Mouse (Mus musculus) kidney, embryonic 16.5 days (tissue): Measurements from ENCODE around the gene Gm49450. TPM values are rescaled to one million over a fixed set of nuclear protein-coding genes. Genes with fewer than 3 reads are reported as not detected.

Experiments
- ATAC-seq: fragments of 200-750 bp; cut with Nextera tagmentation; 2 replicates; pipeline ENCODE4 v1.8.0; 2017; ENCODE audit warnings: moderate TSS enrichment; ENCODE audit not compliant: low FRiP score, low TSS enrichment
- H3K27ac ChIP-seq: fragments of 300-500 bp; sonication (generic); 2 replicates; pipeline ENCODE4 v1.5.1; 2014; ENCODE audit warnings: low read length
- H3K27me3 ChIP-seq: fragments of 300-500 bp; sonication (generic); 2 replicates; pipeline ENCODE4 v1.6.1; 2014; ENCODE audit warnings: low read length, control low read depth, mixed read lengths; ENCODE audit not compliant: insufficient read depth
- H3K36me3 ChIP-seq: fragments of 300-500 bp; sonication (generic); 2 replicates; pipeline ENCODE4 v1.6.1; 2014; ENCODE audit warnings: low read length, control low read depth, mixed read lengths; ENCODE audit not compliant: insufficient read depth
- H3K4me1 ChIP-seq: fragments of 300-500 bp; sonication (generic); 2 replicates; pipeline ENCODE4 v1.6.1; 2014; ENCODE audit warnings: low read length, control low read depth, mixed read lengths; ENCODE audit not compliant: insufficient read depth
- H3K4me2 ChIP-seq: fragments of 300-500 bp; sonication (generic); replicated peaks from 2 replicates; pipeline ENCODE4 v1.6.1; 2014; ENCODE audit warnings: low read depth, low read length
- H3K4me3 ChIP-seq: fragments of 300-500 bp; sonication (generic); 2 replicates; pipeline ENCODE4 v1.5.1; 2014; ENCODE audit warnings: mild to moderate bottlenecking, low read length
- H3K9ac ChIP-seq: fragments of 300-500 bp; sonication (generic); replicated peaks from 2 replicates; pipeline ENCODE4 v1.6.1; 2014; ENCODE audit warnings: low read length
- H3K9me3 ChIP-seq: fragments of 300-500 bp; sonication (generic); 2 replicates; pipeline ENCODE4 v1.6.1; 2016; ENCODE audit warnings: low read length, control low read depth
- WGBS: fragments of 180-500 bp; shearing (Covaris S2); extraction: QIAGEN DNeasy Blood & Tissue Kit; methylation state at CpG from one replicate; pipeline ENCODE4 v1.1.7; 2014; 5-methylcytosine and 5-hydroxymethylcytosine counted together
- polyA plus RNA-seq: library from polyadenylated mRNA; unstranded; fragments of >200 nt; fragmentation: Nextera tagmentation; extraction: Ambion mirVana; gene quantifications from 2 replicates; pipeline ENCODE4 v1.2.1, GENCODE M21; 2015

Gm49450 gene
- polyA plus RNA-seq, 1 experiment from 2014 or later, result not detected

DNA sequence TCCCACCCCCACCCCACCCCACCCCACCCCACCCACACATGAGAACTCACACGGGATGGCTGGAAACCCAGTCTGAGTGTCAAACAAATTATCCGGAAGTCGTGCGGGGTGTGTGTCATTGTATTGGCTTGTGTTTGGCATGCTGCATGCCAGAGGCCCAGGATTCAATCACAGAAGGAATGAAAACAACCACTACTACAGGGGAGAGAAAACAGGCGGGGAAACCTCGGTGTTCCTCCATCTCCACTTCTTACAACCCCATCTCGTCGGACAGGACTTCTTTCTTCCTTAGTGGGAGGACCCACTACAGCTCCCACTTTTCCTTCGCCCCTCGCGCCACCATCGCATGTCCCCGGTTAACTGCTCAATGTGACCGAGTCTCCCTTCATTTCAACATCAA, 36.3 kb downstream of the Gm49450 start:
- WGBS, result 0% methylated on average over 14 of the region's 14 CpGs
- no peak for ATAC-seq
- H3K36me3 ChIP-seq, result peaks cover 9% of the 10 kb centered on the region
- H3K4me3 ChIP-seq, result peak overlapping the region; percentile 81
- peak overlapping the region; percentile 72 for H3K4me2 ChIP-seq
- no peaks in the 10 kb centered on the region for H3K27me3 ChIP-seq
- H3K27ac ChIP-seq, result peak overlapping the region; percentile 95
- H3K4me1 ChIP-seq, result peaks cover 10% of the 10 kb centered on the region
- peak overlapping the region; percentile 82 for H3K9ac ChIP-seq
- no peaks in the 10 kb centered on the region for H3K9me3 ChIP-seq

DNA sequence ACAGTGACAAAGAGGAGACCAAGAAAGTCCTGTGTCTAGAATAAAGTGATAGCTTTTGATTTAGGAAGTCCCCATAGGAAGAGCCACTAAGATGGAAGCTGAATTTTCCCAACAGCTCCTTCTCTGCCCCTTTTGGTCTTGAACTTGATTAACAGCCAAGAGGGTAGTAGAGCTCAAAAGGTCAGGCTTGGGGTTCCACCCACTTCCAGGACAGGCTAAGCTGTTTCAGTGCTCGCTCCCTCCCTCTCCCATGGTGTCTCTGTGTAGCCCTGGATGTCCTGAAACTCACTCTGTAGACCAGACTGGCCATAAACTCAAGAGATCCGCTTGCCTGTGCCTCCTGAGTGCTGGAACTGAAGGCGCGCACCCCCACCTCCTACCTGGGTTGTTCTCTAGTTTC, 37.3 kb downstream of the Gm49450 start:
- Histone ChIP-seq H3K9ac (peak overlapping the region; percentile 82; the same call in 1 of the 2 replicates), H3K27ac (no peak overlapping the region), H3K4me3 (no peak overlapping the region), H3K27me3 (no peaks in the 10 kb centered on the region), H3K36me3 (peaks cover 20% of the 10 kb centered on the region), H3K9me3 (no peaks in the 10 kb centered on the region), H3K4me2 (peak overlapping the region; percentile 72; the same call in 1 of the 2 replicates), H3K4me1 (peaks cover 10% of the 10 kb centered on the region)
- no peak for ATAC-seq
- WGBS, result 78% methylated on average over 4 of the region's 4 CpGs

DNA sequence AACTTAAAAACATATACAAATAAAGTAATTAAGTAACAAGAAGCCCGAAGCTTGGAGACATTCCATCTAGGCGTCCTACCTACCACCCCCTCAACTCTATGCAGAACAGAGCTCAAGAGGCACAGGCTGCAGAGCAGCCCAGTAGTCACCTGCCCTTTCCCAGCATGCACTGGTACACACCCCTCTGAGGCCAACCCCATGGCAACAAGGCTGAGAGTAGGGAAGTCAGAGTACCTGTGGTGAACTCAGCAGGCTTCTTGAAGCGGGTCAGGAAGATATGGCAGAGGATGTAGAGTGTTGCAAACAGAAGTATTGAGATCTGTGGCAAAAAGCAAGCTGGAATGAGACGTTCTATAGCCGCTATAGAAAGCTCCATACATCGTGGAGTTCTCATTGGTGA, 38.4 kb downstream of the Gm49450 start:
- Histone ChIP-seq H3K27ac (no peak overlapping the region), H3K9me3 (no peaks in the 10 kb centered on the region), H3K9ac (no peak overlapping the region), H3K4me3 (no peak overlapping the region), H3K27me3 (no peaks in the 10 kb centered on the region), H3K4me1 (peaks cover 10% of the 10 kb centered on the region), H3K4me2 (no peak overlapping the region), H3K36me3 (peaks cover 25% of the 10 kb centered on the region)
- ATAC-seq, result no peak
- WGBS, result 94% methylated on average over 6 of the region's 6 CpGs

DNA sequence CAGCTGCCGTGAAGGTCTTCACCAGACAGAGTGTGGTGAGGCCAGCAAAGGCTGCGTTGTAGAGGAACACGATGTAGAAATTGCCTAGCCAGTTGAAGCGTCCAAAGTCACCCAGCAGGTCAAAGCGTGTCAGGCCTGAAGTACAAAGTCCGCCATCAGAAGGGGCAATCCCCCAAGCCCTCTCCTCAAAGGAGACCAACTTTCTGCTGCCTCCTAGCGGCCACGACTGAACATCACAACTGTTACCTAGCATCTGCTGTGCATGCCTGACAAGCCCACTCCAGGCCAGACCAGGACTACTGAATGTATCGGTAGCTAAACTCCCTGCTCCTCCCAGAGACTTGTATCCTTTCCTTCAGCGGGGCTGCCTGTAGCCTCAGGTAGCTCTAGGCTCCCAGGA, 48.7 kb downstream of the Gm49450 start:
- WGBS, result 27% methylated on average over 10 of the region's 10 CpGs

DNA sequence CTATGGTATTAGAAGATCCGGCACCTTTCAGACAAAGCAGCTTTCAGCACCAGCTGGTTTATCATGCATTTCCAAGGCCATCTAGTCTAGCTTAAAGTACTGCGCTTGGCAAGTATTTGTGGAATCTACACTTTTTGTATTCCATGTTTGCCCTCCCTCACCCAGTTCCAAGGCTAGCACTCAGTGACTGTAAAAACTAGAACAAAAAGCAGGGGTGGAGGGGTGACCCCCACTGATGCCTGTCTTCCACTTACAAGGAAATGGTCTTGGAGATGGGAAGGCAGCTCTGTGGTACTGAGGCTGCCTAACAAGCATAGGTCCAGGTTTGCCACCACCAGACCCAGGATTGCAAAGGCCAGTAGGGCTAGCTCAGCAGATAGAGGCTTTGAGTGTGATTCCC, 50.8 kb downstream of the Gm49450 start:
- no peak for ATAC-seq
- peaks cover 22% of the 10 kb centered on the region for H3K36me3 ChIP-seq
- 92% methylated on average over 2 of the region's 2 CpGs for WGBS
- H3K4me1 ChIP-seq, result peaks cover 12% of the 10 kb centered on the region
- H3K4me3 ChIP-seq, result no peak overlapping the region
- H3K27me3 ChIP-seq, result peaks cover 24% of the 10 kb centered on the region
- no peak overlapping the region for H3K27ac ChIP-seq
- no peaks in the 10 kb centered on the region for H3K9me3 ChIP-seq
- H3K9ac ChIP-seq, result no peak overlapping the region
- no peak overlapping the region for H3K4me2 ChIP-seq

More for the DNA sequence above, 48.7 kb downstream of the Gm49450 start:
- Histone ChIP-seq H3K4me1 (no peaks in the 10 kb centered on the region), H3K27me3 (peaks cover 4% of the 10 kb centered on the region; the same call in 1 of the 2 replicates), H3K9ac (no peak overlapping the region), H3K9me3 (no peaks in the 10 kb centered on the region), H3K4me3 (no peak overlapping the region), H3K36me3 (peaks cover 42% of the 10 kb centered on the region), H3K4me2 (no peak overlapping the region), H3K27ac (no peak overlapping the region)
- ATAC-seq, result 0 out of 2 replicates have a peak, but pooled peaks have one; percentile 17

DNA sequence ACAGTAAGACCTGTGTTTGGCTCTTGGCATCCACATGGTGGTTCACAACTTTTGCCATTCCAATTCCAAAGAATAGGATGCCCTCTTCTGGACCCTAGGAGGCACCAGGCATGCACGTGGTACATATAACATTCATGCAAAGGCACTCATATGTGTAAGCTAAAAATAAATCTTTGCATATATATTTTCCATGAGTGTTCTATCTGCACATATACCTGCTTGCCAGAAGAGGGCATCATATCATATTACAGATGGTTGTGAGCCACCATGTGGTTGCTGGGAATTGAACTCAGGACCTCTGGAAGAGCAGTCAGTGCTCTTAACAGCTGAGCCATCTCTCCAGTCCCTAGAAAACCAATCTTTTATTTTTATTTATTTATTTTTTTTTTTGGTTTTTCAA, 51.8 kb downstream of the Gm49450 start:
- ATAC-seq, result no peak
- no peak overlapping the region for H3K4me2 ChIP-seq
- H3K36me3 ChIP-seq, result peaks cover 16% of the 10 kb centered on the region
- H3K4me3 ChIP-seq, result no peak overlapping the region
- H3K9me3 ChIP-seq, result no peaks in the 10 kb centered on the region
- H3K27me3 ChIP-seq, result peaks cover 35% of the 10 kb centered on the region
- peaks cover 17% of the 10 kb centered on the region for H3K4me1 ChIP-seq
- WGBS, result 80% methylated on average over 1 of the region's 1 CpGs
- H3K9ac ChIP-seq, result no peak overlapping the region
- no peak overlapping the region for H3K27ac ChIP-seq

DNA sequence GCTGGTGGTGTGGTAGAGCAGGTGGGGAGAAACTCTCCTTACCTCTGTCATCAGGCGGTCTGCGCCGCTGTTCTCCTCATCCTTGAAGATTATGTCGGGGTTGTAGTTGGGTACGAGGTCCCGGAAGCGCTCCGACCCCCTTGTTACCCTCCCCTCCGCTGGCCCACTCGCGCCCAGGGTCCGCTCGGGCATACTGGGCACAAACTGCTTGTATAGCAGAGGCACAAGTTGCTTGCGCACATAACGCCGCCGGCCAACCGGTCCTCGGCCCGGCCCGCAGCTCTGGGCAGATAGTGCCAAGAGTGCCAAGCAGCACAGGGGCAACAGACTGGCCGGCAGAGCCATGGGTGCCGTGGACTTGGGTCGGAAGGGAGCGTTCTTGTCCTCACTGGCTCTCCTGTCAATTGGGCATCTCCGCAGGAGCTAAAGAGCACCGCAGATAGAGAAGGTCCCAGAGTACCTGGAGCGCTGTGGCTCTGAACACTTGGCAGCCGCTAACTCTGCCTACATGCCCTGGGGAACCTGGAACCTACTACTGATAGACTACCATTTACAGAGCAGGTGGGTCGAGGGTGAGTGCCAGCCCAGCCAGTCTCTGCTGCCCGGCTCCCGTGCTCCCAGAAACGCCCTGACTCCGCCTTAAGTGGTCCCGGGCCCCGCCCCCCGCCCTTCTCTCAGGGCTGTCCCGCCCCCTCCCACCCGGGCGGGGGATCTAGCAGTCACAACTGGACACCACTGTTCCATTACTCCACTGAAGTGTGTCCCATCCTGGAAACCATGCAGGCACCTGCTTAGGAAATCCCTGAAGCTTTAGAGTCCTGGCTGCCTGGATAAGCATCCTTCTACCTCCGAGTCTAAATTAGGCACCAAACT, 55.2 kb downstream of the Gm49450 start, which contains the start of gene Dhh:
Gene Dhh, minus strand, starts transcription at position 613 of the 873 bp plus-strand sequence.
- WGBS, result under 1% methylated on average over 41 of the region's 41 CpGs
- Histone ChIP-seq H3K4me1 (peaks cover 45% of the 10 kb centered on the region), H3K4me2 (peak within 1 kb of the TSS; percentile 50), H3K9me3 (no peaks in the 10 kb centered on the region), H3K27ac (no peak within 1 kb of the TSS), H3K4me3 (peak within 1 kb of the TSS; percentile 41), H3K9ac (peak within 1 kb of the TSS; percentile 32), H3K36me3 (no peaks in the 10 kb centered on the region), H3K27me3 (peaks cover 68% of the 10 kb centered on the region)
- ATAC-seq, result peak; percentile 40; the same call in 1 of the 2 replicates

DNA sequence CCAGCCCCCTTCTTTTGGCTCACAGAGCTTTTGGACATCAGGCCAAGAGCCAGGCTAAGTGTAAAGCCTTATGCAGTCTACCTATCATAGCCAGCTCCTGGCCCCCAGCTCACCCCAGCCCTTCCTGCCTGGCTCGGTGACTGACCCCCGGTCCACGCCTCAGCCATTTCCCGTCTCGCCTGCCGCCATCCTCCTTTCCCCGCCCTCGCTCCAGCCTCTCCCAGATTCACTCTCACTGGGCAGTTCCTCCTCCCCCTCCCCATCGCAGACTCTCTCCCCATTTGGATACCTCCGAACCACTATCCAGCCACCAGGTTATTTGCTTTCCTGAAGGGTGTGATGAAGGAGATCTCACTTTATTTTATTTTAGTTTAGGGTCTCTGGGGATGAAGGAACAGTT, 55.9 kb downstream of the Gm49450 start:
- ATAC-seq, result no peak
- Histone ChIP-seq H3K4me2 (peak overlapping the region; percentile 50), H3K9ac (no peak overlapping the region), H3K27me3 (peaks cover 73% of the 10 kb centered on the region), H3K9me3 (no peaks in the 10 kb centered on the region), H3K27ac (no peak overlapping the region), H3K4me3 (peak overlapping the region; percentile 41), H3K36me3 (no peaks in the 10 kb centered on the region), H3K4me1 (peaks cover 45% of the 10 kb centered on the region)
- WGBS, result 2% methylated on average over 10 of the region's 10 CpGs

DNA sequence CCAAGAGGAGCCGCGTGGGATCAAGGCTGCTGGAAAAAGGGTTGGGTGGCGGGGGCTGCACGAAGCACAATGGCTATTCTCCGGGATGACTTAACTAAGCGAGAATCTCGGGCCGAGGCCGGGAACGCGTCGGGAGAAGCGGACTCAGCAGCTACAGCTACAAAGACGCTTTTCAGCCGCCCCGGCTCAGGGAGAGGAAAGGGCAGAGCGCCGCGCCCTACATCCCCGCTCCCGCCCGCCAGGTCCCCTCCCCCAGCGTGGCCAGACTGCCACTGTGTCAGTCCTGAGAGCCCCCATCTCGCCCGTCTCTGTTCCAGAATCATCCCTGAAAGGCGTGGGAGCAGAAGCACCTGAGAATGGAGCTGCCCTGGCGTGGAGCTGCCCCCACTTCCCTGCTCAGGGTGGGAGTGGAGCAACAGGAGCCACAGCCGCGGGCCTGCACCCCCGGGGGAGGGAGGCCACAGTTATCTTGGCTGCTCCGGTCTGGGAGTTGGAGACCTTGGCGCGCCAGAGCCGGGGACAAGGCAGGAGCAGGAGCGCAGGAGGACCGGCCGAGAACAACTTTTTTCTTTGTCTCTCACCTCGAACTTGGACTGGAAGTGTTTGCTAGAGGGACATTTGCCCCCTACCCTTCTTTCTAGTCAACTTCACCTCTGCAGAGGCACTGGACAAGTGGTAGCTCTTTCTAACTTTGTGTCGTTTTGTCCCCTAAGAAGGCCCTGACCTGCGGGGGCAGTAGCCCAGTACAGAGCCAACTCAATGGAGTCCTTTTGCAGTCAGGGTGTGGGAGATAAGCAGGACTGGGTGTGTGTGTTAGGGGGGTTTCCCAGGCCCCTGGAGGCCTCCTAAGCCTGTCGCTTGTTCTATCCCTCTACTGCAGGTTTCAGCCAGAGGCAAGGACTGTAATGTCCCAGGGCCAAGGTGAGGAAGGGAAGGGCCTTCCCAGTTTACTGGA, 57.4 kb downstream of the Gm49450 start:
- no peak overlapping the region for H3K27ac ChIP-seq
- no peaks in the 10 kb centered on the region for H3K9me3 ChIP-seq
- H3K4me1 ChIP-seq, result peaks cover 50% of the 10 kb centered on the region
- H3K9ac ChIP-seq, result peak overlapping the region; percentile 4; the same call in 1 of the 2 replicates
- ATAC-seq, result no peak
- peaks cover 73% of the 10 kb centered on the region for H3K27me3 ChIP-seq
- peak overlapping the region; percentile 47 for H3K4me2 ChIP-seq
- H3K4me3 ChIP-seq, result peak overlapping the region; percentile 30
- WGBS, result 4% methylated on average over 35 of the region's 41 CpGs
- H3K36me3 ChIP-seq, result no peaks in the 10 kb centered on the region
